Mouse (Mus musculus) C2C12 (cell line): ENCODE measurements around the gene Shc2.

Experiments
- CTCF ChIP-seq: IDR thresholded peaks from one replicate; pipeline ENCODE4 v1.5.1; 2011; ENCODE audit not compliant: control insufficient read depth, insufficient read depth, insufficient read length
- MAX ChIP-seq: IDR thresholded peaks from one replicate; pipeline ENCODE4 v1.6.1; 2011; ENCODE audit warnings: mild to moderate bottlenecking, control low read depth

GRCm38 (mm10) chr10:79660298-79660697, 22.6 kb upstream of the Shc2 start:
- TF ChIP-seq CTCF (no peak), MAX (no peak)
